Mouse (Mus musculus) neural tube, embryonic 11.5 days (tissue): ENCODE data around the gene Degs2. TPM values are rescaled to one million over a fixed set of nuclear protein-coding genes. Genes with fewer than 3 reads are reported as not detected.

Experiments used
- ATAC-seq: fragments of 200-750 bp; cut with Nextera tagmentation; 2 replicates; pipeline ENCODE4 v1.8.0; 2017; ENCODE audit warnings: moderate number of reproducible peaks, mild to moderate bottlenecking, moderate TSS enrichment, moderate library complexity; ENCODE audit not compliant: insufficient read depth, low FRiP score, low TSS enrichment
- DNase-seq: peaks from one replicate; pipeline ENCODE4 v3.0.0-alpha.2; 2015; ENCODE audit warnings: low spot score
- H3K27ac ChIP-seq: fragments of 300-500 bp; sonication (generic); 2 replicates; pipeline ENCODE4 v1.5.1; 2014; ENCODE audit warnings: low read depth, mild to moderate bottlenecking, low read length
- H3K27me3 ChIP-seq: fragments of 300-500 bp; sonication (generic); 2 replicates; pipeline ENCODE4 v1.6.1; 2014; ENCODE audit warnings: mild to moderate bottlenecking, low read length, mixed read lengths; ENCODE audit not compliant: control insufficient read depth, insufficient read depth
- H3K36me3 ChIP-seq: fragments of 300-500 bp; sonication (generic); 2 replicates; pipeline ENCODE4 v1.6.1; 2014; ENCODE audit warnings: mild to moderate bottlenecking, low read length, moderate library complexity, mixed read lengths; ENCODE audit not compliant: control insufficient read depth, insufficient read depth
- H3K4me1 ChIP-seq: fragments of 300-500 bp; sonication (generic); 2 replicates; pipeline ENCODE4 v1.6.1; 2014; ENCODE audit warnings: low read length, mixed read lengths; ENCODE audit not compliant: control insufficient read depth, insufficient read depth
- H3K4me2 ChIP-seq: fragments of 300-500 bp; sonication (generic); 2 replicates; pipeline ENCODE4 v1.6.1; 2014; ENCODE audit warnings: low read depth, mild to moderate bottlenecking, moderate library complexity
- H3K4me3 ChIP-seq: fragments of 300-500 bp; sonication (generic); 2 replicates; pipeline ENCODE4 v1.5.1; 2014; ENCODE audit warnings: low read depth, low read length
- H3K9ac ChIP-seq: fragments of 300-500 bp; sonication (generic); 2 replicates; pipeline ENCODE4 v1.6.1; 2014; ENCODE audit warnings: mild to moderate bottlenecking, low read length
- H3K9me3 ChIP-seq: fragments of 300-500 bp; sonication (generic); 2 replicates; pipeline ENCODE4 v1.6.1; 2016; ENCODE audit warnings: low read length; ENCODE audit not compliant: control insufficient read depth
- WGBS: fragments of 180-500 bp; shearing (Covaris S2); extraction: QIAGEN DNeasy Blood & Tissue Kit; methylation state at CpG from one replicate; pipeline ENCODE4 v1.1.7; 2014; 5-methylcytosine and 5-hydroxymethylcytosine counted together
- polyA plus RNA-seq: library from polyadenylated mRNA; unstranded; fragments of >200 nt; fragmentation: Nextera tagmentation; extraction: Ambion mirVana; gene quantifications from 2 replicates; pipeline ENCODE4 v1.2.1, GENCODE M21; 2014

Gene Degs2
- polyA plus RNA-seq, 1 experiment from 2014 or later = 1.8 TPM

DNA sequence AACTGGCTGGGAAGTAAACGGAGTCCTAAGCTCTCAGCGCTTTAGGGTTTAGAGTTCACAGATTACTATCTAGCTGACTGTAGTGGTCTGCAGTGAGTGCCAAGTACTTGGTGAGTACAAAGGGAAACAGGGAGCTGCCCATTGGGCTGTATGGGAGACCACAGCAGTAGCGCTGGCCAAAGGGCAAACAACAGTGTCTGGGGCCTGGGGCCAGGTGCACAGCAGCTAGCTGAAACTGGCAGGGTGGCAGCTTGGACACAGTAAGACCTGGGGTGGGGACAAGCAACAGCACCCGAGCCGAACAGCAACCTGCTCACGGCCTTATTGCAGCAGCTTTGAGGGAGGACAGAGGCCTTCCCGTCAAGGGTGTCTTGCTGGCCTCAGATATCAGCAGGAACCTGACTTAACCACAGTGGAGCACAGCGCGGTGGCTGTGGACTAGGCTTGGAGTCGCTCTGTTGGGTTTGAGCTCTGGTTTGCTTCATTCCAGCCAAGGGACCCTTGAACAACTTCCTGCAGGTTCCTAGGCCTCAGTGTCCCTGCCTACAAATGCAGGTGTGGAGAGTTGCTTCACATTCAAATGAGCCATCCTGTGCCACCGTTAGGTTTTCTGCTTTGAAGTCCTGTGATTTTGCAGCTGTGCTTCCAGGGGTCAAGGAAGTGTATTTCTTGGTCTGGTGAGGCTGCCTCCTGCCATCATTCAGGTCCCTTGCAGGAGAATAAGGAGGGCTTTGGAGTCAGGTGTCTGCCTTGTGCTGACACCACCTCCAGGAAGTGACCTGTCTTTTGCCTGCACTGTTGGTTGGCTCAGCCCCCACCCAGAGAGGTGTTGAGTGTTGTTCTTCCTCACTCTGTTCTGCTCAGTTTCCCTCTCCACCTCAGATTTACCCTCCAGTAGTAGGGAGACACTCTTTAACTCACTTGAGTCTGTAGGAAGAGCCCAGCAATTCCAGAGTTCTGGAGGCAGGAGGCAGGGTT, 48.5 kb downstream of the Degs2 start:
- no peak overlapping the region for H3K4me3 ChIP-seq
- no peaks in the 10 kb centered on the region for H3K27me3 ChIP-seq
- H3K36me3 ChIP-seq = peaks cover 16% of the 10 kb centered on the region
- WGBS = 88% methylated on average over 11 of the region's 11 CpGs
- no peaks in the 10 kb centered on the region for H3K9me3 ChIP-seq
- no peaks in the 10 kb centered on the region for H3K4me1 ChIP-seq
- ATAC-seq (no peak), DNase-seq (no peak)
- H3K9ac ChIP-seq = no peak overlapping the region
- H3K4me2 ChIP-seq = no peak overlapping the region
- H3K27ac ChIP-seq = no peak overlapping the region

DNA sequence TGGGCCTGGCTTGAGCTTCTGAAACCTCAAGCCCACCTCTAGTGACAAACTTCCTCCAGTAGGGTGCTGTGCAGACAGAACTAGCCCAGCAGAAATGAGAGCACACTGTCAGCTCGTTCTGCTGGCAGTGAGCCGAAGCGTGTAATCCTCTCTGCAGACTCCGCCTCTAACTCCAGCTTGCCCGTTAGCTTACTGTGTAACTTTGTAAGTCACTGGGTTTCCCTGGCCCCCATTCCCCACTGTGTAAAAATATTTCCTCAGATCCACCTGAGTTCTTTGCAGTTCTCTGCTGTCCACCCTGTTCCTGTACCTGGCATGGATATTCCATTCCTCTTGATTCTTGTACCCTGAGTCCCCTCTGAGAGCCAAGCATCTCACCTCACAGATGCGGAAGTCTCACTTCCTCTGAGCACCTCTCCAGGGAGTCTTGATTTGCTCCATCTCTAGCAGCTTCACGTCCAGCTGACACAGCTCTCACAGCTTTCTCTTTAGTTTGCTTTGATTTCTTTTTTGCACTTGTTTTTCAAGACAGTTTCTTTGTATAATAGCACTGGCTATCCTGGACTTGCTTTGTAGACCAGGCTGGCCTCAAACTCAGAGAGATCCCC, 51.0 kb downstream of the Degs2 start:
- H3K4me3 ChIP-seq = no peak overlapping the region
- DNase-seq = no peak
- H3K9ac ChIP-seq = no peak overlapping the region
- no peaks in the 10 kb centered on the region for H3K27me3 ChIP-seq
- no peak for ATAC-seq
- no peak overlapping the region for H3K27ac ChIP-seq
- H3K4me2 ChIP-seq = no peak overlapping the region
- H3K36me3 ChIP-seq = peaks cover 16% of the 10 kb centered on the region
- no peaks in the 10 kb centered on the region for H3K4me1 ChIP-seq
- 85% methylated on average over 7 of the region's 7 CpGs for WGBS
- no peaks in the 10 kb centered on the region for H3K9me3 ChIP-seq

DNA sequence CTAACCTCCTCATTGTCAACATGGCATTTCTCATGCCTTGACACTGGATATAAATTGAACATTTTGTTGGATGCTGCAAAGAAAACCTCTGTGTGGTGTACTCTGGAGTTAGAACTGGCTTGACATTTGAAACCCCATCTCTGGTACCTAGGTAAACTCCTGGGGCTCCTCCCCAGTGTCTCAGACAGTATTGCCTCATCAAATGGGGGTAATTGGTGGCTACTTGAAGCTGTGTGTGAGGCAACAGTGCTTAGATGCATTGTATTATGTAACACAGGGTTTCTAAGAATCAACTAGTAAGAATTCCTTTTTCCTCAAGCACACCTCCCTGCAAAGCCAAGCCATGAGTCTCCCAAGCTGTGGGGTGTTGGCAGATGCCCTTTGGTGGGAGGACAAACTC, 54.3 kb downstream of the Degs2 start:
- no peak for DNase-seq
- no peak for ATAC-seq
- H3K36me3 ChIP-seq = peaks cover 9% of the 10 kb centered on the region
- H3K9me3 ChIP-seq = no peaks in the 10 kb centered on the region
- no peak overlapping the region for H3K4me2 ChIP-seq
- no peaks in the 10 kb centered on the region for H3K4me1 ChIP-seq
- no peaks in the 10 kb centered on the region for H3K27me3 ChIP-seq
- no peak overlapping the region for H3K9ac ChIP-seq
- H3K4me3 ChIP-seq = no peak overlapping the region
- no peak overlapping the region for H3K27ac ChIP-seq

DNA sequence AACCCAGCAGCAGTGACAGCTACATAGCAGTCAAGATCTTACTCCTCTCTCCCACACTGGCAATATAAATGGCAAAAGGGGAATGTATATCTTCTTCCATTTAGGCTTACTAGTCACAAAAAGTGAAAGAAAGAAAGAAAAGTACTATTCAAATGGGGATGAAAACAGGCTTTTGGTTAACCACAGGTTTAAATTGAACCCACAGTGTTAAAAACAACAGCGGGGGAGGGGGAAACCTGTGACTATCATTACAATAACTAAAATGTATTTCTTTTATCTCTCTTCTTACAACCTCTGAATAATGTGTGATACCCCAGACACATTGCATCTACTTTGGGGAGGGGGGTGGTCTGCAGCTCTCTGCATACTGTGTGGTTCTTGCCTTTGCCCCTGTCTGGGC, 55.9 kb downstream of the Degs2 start:
- H3K4me2 ChIP-seq = no peak overlapping the region
- H3K4me1 ChIP-seq = no peaks in the 10 kb centered on the region
- ATAC-seq (no peak), DNase-seq (no peak)
- H3K27ac ChIP-seq = no peak overlapping the region
- no peak overlapping the region for H3K9ac ChIP-seq
- peaks cover 5% of the 10 kb centered on the region; the same call in 1 of the 2 replicates for H3K36me3 ChIP-seq
- 97% methylated on average over 1 of the region's 1 CpGs for WGBS
- H3K9me3 ChIP-seq = no peaks in the 10 kb centered on the region
- no peaks in the 10 kb centered on the region for H3K27me3 ChIP-seq
- H3K4me3 ChIP-seq = no peak overlapping the region

GRCm38 (mm10) chr12:108642019-108642418, 60.1 kb downstream of the Degs2 start:
- Histone ChIP-seq H3K9me3 (no peaks in the 10 kb centered on the region), H3K27me3 (no peaks in the 10 kb centered on the region), H3K4me1 (no peaks in the 10 kb centered on the region), H3K4me2 (no peak overlapping the region), H3K36me3 (no peaks in the 10 kb centered on the region), H3K4me3 (no peak overlapping the region), H3K27ac (no peak overlapping the region), H3K9ac (no peak overlapping the region)
- DNase-seq (no peak), ATAC-seq (no peak)
- WGBS = 89% methylated on average over 3 of the region's 3 CpGs

- Histone ChIP-seq H3K36me3 (no peaks in the 10 kb centered on the region), H3K4me3 (no peak overlapping the region), H3K4me2 (no peak overlapping the region), H3K27me3 (no peaks in the 10 kb centered on the region), H3K9ac (no peak overlapping the region), H3K4me1 (no peaks in the 10 kb centered on the region), H3K9me3 (no peaks in the 10 kb centered on the region), H3K27ac (no peak overlapping the region)
- ATAC-seq (no peak), DNase-seq (no peak)
- 95% methylated on average over 3 of the region's 3 CpGs for WGBS
Measured at GRCm38 (mm10) chr12:108639126-108639525, 63.0 kb downstream of the Degs2 start.

DNA sequence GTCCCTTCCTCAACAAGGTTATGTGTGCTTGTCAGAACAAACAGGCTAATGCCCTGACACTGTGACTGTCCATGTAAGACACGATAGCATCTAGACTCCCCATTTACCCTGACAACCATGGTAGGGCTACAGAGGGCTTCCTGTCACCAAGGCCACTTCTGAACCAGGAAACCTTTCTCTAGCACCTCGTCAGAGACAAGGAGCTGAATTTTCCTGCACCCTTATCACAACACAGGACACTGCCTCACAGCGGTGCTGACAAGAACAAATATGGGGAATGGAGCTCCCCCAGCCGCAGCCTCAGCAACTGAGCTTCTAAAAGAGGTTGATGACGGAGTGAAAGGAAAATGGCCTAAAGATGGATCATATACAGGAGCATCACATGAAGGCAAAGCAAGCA, 64.7 kb downstream of the Degs2 start:
- Histone ChIP-seq H3K27ac (no peak overlapping the region), H3K4me1 (no peaks in the 10 kb centered on the region), H3K9ac (no peak overlapping the region), H3K4me2 (no peak overlapping the region), H3K36me3 (no peaks in the 10 kb centered on the region), H3K4me3 (no peak overlapping the region), H3K9me3 (no peaks in the 10 kb centered on the region), H3K27me3 (no peaks in the 10 kb centered on the region)
- WGBS = 86% methylated on average over 5 of the region's 5 CpGs
- ATAC-seq (no peak), DNase-seq (no peak)

DNA sequence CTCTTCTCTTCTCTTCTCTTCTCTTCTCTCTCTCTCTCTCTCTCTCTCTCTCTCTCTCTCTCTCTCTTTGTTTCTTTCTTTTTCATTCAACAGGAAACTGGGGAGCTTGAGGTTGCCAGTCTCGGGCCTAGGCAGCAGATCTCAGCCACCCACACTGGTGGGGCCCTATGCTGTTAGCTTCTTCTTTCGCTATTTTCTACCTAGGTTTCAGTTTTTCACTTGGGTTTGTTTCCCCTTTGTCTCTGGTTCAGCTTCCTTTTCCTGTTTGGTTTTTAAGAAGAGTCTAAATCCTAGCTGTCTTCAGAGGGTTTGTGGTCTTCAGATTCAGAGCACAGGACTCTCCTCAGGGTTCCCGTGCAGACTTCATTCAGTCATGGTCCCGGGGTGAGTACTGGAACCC, 66.6 kb downstream of the Degs2 start:
- DNase-seq (no peak), ATAC-seq (no peak)
- no peak overlapping the region for H3K9ac ChIP-seq
- H3K36me3 ChIP-seq = no peaks in the 10 kb centered on the region
- no peaks in the 10 kb centered on the region for H3K27me3 ChIP-seq
- no peaks in the 10 kb centered on the region for H3K4me1 ChIP-seq
- no peak overlapping the region for H3K27ac ChIP-seq
- H3K4me3 ChIP-seq = no peak overlapping the region
- no peaks in the 10 kb centered on the region for H3K9me3 ChIP-seq
- no peak overlapping the region for H3K4me2 ChIP-seq
- WGBS = 95% methylated on average over 4 of the region's 4 CpGs

- Histone ChIP-seq H3K4me1 (no peaks in the 10 kb centered on the region), H3K27me3 (no peaks in the 10 kb centered on the region), H3K9me3 (no peaks in the 10 kb centered on the region), H3K36me3 (no peaks in the 10 kb centered on the region), H3K9ac (no peak overlapping the region), H3K27ac (no peak overlapping the region), H3K4me3 (no peak overlapping the region), H3K4me2 (no peak overlapping the region)
- WGBS = 97% methylated on average over 1 of the region's 1 CpGs
- DNase-seq (no peak), ATAC-seq (no peak)
Measured at GRCm38 (mm10) chr12:108634031-108634430, 68.1 kb downstream of the Degs2 start.
